Mouse (Mus musculus) midbrain, embryonic 11.5 days (tissue): ENCODE measurements around the gene Map3k5. TPM values are rescaled to one million over a fixed set of nuclear protein-coding genes. Genes with fewer than 3 reads are reported as not detected.

ENCODE experiments used
- ATAC-seq: fragments of 200-750 bp; cut with Nextera tagmentation; 2 replicates; pipeline ENCODE4 v1.8.0; 2017; ENCODE audit warnings: moderate TSS enrichment, moderate library complexity; ENCODE audit not compliant: low FRiP score
- DNase-seq: peaks from one replicate; pipeline ENCODE4 v3.0.0; 2015; ENCODE audit warnings: low spot score; ENCODE audit errors: missing footprints
- H3K27ac ChIP-seq: fragments of 300-500 bp; sonication (generic); 2 replicates; pipeline ENCODE4 v1.5.1; 2014; ENCODE audit warnings: low read depth, low read length
- H3K27me3 ChIP-seq: fragments of 300-500 bp; sonication (generic); 2 replicates; pipeline ENCODE4 v1.6.1; 2014; ENCODE audit warnings: mild to moderate bottlenecking, low read length, moderate library complexity, mixed read lengths; ENCODE audit not compliant: control insufficient read depth, insufficient read depth
- H3K36me3 ChIP-seq: fragments of 300-500 bp; sonication (generic); 2 replicates; pipeline ENCODE4 v1.6.1; 2014; ENCODE audit warnings: mild to moderate bottlenecking, low read length, moderate library complexity, mixed read lengths; ENCODE audit not compliant: control insufficient read depth, insufficient read depth
- H3K4me1 ChIP-seq: fragments of 300-500 bp; sonication (generic); 2 replicates; pipeline ENCODE4 v1.6.1; 2014; ENCODE audit warnings: low read length; ENCODE audit not compliant: control insufficient read depth, insufficient read depth
- H3K4me2 ChIP-seq: fragments of 300-500 bp; sonication (generic); 2 replicates; pipeline ENCODE4 v1.6.1; 2014; ENCODE audit warnings: mild to moderate bottlenecking, moderate library complexity
- H3K4me3 ChIP-seq: fragments of 300-500 bp; sonication (generic); 2 replicates; pipeline ENCODE4 v1.5.1; 2014; ENCODE audit warnings: low read depth, low read length
- H3K9ac ChIP-seq: fragments of 300-500 bp; sonication (generic); 2 replicates; pipeline ENCODE4 v1.6.1; 2014; ENCODE audit warnings: low read length
- H3K9me3 ChIP-seq: fragments of 300-500 bp; sonication (generic); 2 replicates; pipeline ENCODE4 v1.6.1; 2016; ENCODE audit warnings: low read length; ENCODE audit not compliant: control insufficient read depth
- WGBS: fragments of 180-500 bp; shearing (Covaris S2); extraction: QIAGEN DNeasy Blood & Tissue Kit; methylation state at CpG from one replicate; pipeline ENCODE4 v1.1.7; 2014; 5-methylcytosine and 5-hydroxymethylcytosine counted together
- polyA plus RNA-seq: library from polyadenylated mRNA; unstranded; fragments of >200 nt; fragmentation: Nextera tagmentation; extraction: Ambion mirVana; gene quantifications from 2 replicates; pipeline ENCODE4 v1.2.1, GENCODE M21; 2014

Gene Map3k5
- polyA plus RNA-seq, 1 experiment from 2014 or later = 0.51 TPM

GRCm38 (mm10) chr10:20005491-20005952 lies 71.2 kb downstream of the Map3k5 start:
- Histone ChIP-seq H3K4me1 (peaks cover 15% of the 10 kb centered on the region), H3K4me2 (no peak overlapping the region), H3K4me3 (no peak overlapping the region), H3K9ac (no peak overlapping the region), H3K27me3 (no peaks in the 10 kb centered on the region), H3K27ac (no peak overlapping the region), H3K9me3 (no peaks in the 10 kb centered on the region), H3K36me3 (no peaks in the 10 kb centered on the region)
- DNase-seq (peak; percentile 75), ATAC-seq (no peak)
- WGBS = 98% methylated on average over 6 of the region's 6 CpGs

GRCm38 (mm10) chr10:20006333-20007093 lies 72.2 kb downstream of the Map3k5 start:
- DNase-seq (peak; percentile 88), ATAC-seq (0 out of 2 replicates have a peak, but pooled peaks have one; percentile 55)
- Histone ChIP-seq H3K36me3 (no peaks in the 10 kb centered on the region), H3K4me3 (no peak overlapping the region), H3K27ac (no peak overlapping the region), H3K9ac (no peak overlapping the region), H3K4me1 (peaks cover 13% of the 10 kb centered on the region), H3K27me3 (no peaks in the 10 kb centered on the region), H3K4me2 (no peak overlapping the region), H3K9me3 (no peaks in the 10 kb centered on the region)
- WGBS = 37% methylated on average over 17 of the region's 17 CpGs

GRCm38 (mm10) chr10:20009310-20009709 lies 75.0 kb downstream of the Map3k5 start:
- DNase-seq = no peak
- WGBS = 91% methylated on average over 6 of the region's 6 CpGs
- no peak overlapping the region for H3K4me3 ChIP-seq

GRCm38 (mm10) chr10:20010018-20010417 lies 75.7 kb downstream of the Map3k5 start:
- ATAC-seq (no peak), DNase-seq (peak; percentile 17)
- no peaks in the 10 kb centered on the region for H3K9me3 ChIP-seq
- H3K9ac ChIP-seq = no peak overlapping the region
- H3K4me1 ChIP-seq = peaks cover 8% of the 10 kb centered on the region; the same call in 1 of the 2 replicates
- no peaks in the 10 kb centered on the region for H3K27me3 ChIP-seq
- no peak overlapping the region for H3K4me2 ChIP-seq
- H3K27ac ChIP-seq = no peak overlapping the region
- H3K36me3 ChIP-seq = no peaks in the 10 kb centered on the region
- no peak overlapping the region for H3K4me3 ChIP-seq
- WGBS = 94% methylated on average over 3 of the region's 3 CpGs

More at GRCm38 (mm10) chr10:20009310-20009709, 75.0 kb downstream of the Map3k5 start:
- H3K4me2 ChIP-seq = no peak overlapping the region
- no peaks in the 10 kb centered on the region for H3K36me3 ChIP-seq
- H3K4me1 ChIP-seq = peaks cover 8% of the 10 kb centered on the region; the same call in 1 of the 2 replicates
- no peaks in the 10 kb centered on the region for H3K27me3 ChIP-seq
- no peaks in the 10 kb centered on the region for H3K9me3 ChIP-seq
- H3K27ac ChIP-seq = no peak overlapping the region
- H3K9ac ChIP-seq = no peak overlapping the region
- no peak for ATAC-seq

DNA sequence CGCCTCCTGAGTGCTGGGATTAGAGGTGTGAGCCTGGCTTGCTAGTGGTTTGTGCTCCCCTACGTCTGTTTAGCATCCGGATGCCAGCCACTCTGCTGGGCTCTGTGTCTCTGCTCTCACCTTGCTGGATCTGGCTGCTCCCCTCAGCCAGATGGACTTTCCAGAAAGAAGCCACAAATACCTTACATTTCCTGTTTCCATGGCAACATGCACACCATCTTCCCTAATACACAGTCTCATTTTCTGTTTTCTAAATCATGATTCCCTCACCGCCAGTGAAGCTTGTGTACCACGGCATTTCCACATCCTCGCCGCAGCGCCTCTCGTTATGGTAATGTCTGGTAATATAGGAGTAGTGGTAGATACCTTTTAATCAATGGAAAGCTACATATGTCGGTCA lies 84.1 kb downstream of the Map3k5 start:
- Histone ChIP-seq H3K27ac (no peak overlapping the region), H3K36me3 (no peaks in the 10 kb centered on the region), H3K9me3 (peaks cover 5% of the 10 kb centered on the region; the same call in 1 of the 2 replicates), H3K9ac (no peak overlapping the region), H3K4me3 (no peak overlapping the region), H3K4me2 (no peak overlapping the region), H3K4me1 (no peaks in the 10 kb centered on the region; the same call in 1 of the 2 replicates), H3K27me3 (no peaks in the 10 kb centered on the region)
- ATAC-seq (no peak), DNase-seq (no peak)
- WGBS = 95% methylated on average over 10 of the region's 10 CpGs

DNA sequence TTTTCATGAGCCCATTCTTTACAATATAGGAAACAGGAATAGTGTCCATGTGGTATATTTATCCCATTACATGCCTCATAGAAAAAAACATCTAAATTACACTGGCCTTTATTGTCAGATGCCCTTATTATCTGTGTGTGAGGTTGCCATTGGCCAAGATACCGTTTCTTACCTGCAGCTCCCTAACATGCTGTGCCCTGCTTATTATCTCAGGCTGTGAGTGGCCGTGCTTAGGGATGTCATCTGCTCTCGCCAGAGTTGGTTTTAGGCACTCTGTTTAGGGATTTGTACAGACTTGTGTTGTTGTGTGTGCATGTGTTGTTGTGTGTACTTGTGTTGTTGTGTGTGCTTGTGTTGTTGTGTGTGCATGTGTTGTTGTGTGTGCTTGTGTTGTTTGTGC lies 84.5 kb downstream of the Map3k5 start:
- H3K4me2 ChIP-seq = no peak overlapping the region
- WGBS = 89% methylated on average over 3 of the region's 3 CpGs
- no peak for ATAC-seq
- no peak overlapping the region for H3K4me3 ChIP-seq
- H3K4me1 ChIP-seq = no peaks in the 10 kb centered on the region; the same call in 1 of the 2 replicates
- H3K27ac ChIP-seq = no peak overlapping the region
- no peak overlapping the region for H3K9ac ChIP-seq
- peaks cover 5% of the 10 kb centered on the region; the same call in 1 of the 2 replicates for H3K9me3 ChIP-seq
- DNase-seq = no peak
- H3K36me3 ChIP-seq = no peaks in the 10 kb centered on the region
- H3K27me3 ChIP-seq = no peaks in the 10 kb centered on the region

DNA sequence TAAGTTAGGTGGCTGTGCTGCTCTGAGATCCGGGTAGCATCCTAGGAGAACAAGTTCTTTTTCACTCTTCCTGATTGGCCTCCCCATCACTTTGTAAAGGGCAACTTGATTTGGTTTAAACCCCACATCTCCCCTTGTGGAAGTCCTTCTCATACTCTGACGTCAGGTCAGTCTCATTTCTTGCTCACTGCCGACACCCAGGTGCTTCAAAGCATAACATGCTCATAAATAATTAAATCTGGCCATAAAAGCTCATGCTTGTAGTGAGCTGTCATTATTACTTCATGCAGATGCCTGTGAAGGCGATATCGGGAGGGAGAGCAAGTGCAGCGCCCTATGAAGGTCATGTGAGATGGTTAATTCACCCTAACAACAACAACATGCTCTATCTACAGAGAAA lies 87.0 kb downstream of the Map3k5 start:
- no peaks in the 10 kb centered on the region for H3K36me3 ChIP-seq
- no peak overlapping the region for H3K4me3 ChIP-seq
- DNase-seq = no peak
- H3K4me2 ChIP-seq = no peak overlapping the region
- H3K9me3 ChIP-seq = peaks cover 5% of the 10 kb centered on the region; the same call in 1 of the 2 replicates
- H3K9ac ChIP-seq = no peak overlapping the region
- no peak for ATAC-seq
- no peak overlapping the region for H3K27ac ChIP-seq
- no peaks in the 10 kb centered on the region; the same call in 1 of the 2 replicates for H3K4me1 ChIP-seq
- H3K27me3 ChIP-seq = no peaks in the 10 kb centered on the region
- 89% methylated on average over 6 of the region's 6 CpGs for WGBS

DNA sequence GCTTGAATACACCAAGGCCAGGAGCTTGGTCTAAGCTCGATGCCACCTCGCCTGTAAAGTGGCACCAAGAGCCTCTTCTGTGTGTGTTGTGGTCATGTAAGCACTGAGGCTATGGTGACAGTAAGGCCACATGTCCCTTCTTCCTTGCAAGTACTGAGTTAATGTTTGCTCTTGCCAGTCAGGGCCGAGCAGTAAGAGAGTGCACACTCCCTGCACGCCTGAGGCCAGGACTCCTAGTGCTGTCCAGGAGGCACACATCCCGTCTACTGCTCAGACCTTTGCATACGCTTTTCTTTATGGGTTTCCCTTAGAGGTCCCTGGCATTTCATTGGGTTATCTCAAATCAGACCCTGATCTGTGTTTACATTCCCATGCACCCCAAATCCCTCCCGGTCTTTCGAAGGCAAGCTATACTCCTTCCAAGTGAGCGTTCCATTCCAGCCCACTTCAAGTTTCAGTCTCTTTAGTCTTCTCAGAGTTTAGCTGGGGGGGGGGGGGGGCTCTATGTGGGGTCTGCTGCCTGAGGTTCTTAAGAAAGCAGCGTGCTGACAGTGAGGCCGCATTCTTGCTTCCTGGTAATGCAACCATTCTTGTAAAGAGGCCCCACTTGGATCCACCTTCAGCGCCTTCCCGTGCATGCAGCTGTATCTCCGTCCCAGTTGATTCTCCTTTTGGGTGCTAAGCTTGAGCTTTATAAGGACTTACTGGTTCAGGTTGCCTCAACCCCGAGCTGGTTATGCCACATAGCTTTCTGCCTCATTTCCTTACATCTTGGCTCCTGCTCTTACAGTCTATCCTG lies 87.6 kb downstream of the Map3k5 start:
- H3K4me1 ChIP-seq = no peaks in the 10 kb centered on the region; the same call in 1 of the 2 replicates
- DNase-seq (no peak), ATAC-seq (no peak)
- WGBS = 86% methylated on average over 15 of the region's 15 CpGs
- H3K4me3 ChIP-seq = no peak overlapping the region
- H3K4me2 ChIP-seq = no peak overlapping the region
- no peak overlapping the region for H3K27ac ChIP-seq
- no peaks in the 10 kb centered on the region for H3K36me3 ChIP-seq
- H3K9me3 ChIP-seq = peaks cover 5% of the 10 kb centered on the region; the same call in 1 of the 2 replicates
- no peaks in the 10 kb centered on the region for H3K27me3 ChIP-seq
- no peak overlapping the region for H3K9ac ChIP-seq
